Mouse (Mus musculus): Measurements from ENCODE around the gene Rem2. TPM values are rescaled to one million over a fixed set of nuclear protein-coding genes. Genes with fewer than 3 reads are reported as not detected.

Rem2 gene
- polyA plus RNA-seq, 1 experiment from 2014 or later = 37.2 TPM

- 15% methylated on average over 12 of the region's 12 CpGs for WGBS
- Histone ChIP-seq H3K36me3 (ENCODE audit: control insufficient read depth, insufficient read depth, low read length) (peaks cover 8% of the 10 kb centered on the region), H3K4me2 (ENCODE audit: low read length) (peak overlapping the region; percentile 85), H3K4me1 (ENCODE audit: control insufficient read depth, insufficient read depth, low read length) (peaks cover 4% of the 10 kb centered on the region; the same call in 1 of the 2 replicates), H3K4me3 (replicated peaks; ENCODE audit: low read depth, low read length) (peak overlapping the region; percentile 80), H3K9me3 (ENCODE audit: control insufficient read depth, low read length) (no peaks in the 10 kb centered on the region), H3K9ac (replicated peaks; ENCODE audit: low read length) (peak overlapping the region; percentile 67), H3K27ac (replicated peaks; ENCODE audit: low read depth, low read length) (peak overlapping the region; percentile 57; the same call in 1 of the 2 replicates), H3K27me3 (ENCODE audit: control insufficient read depth, insufficient read depth, low read length) (no peaks in the 10 kb centered on the region)
- ATAC-seq (ENCODE audit: low FRiP score, low TSS enrichment) (peak; percentile 49; the same call in 1 of the 2 replicates), DNase-seq (no peak)
Measured at GRCm38 (mm10) chr14:54463108-54463958, 12.6 kb upstream of the Rem2 start.

- Histone ChIP-seq H3K27ac (replicated peaks; ENCODE audit: low read depth, low read length) (peak within 1 kb of the TSS; percentile 57), H3K9ac (replicated peaks; ENCODE audit: low read length) (peak within 1 kb of the TSS; percentile 67), H3K4me3 (replicated peaks; ENCODE audit: low read depth, low read length) (peak within 1 kb of the TSS; percentile 80), H3K4me1 (ENCODE audit: control insufficient read depth, insufficient read depth, low read length) (peaks cover 4% of the 10 kb centered on the region; the same call in 1 of the 2 replicates), H3K36me3 (ENCODE audit: control insufficient read depth, insufficient read depth, low read length) (peaks cover 14% of the 10 kb centered on the region), H3K9me3 (ENCODE audit: control insufficient read depth, low read length) (no peaks in the 10 kb centered on the region), H3K4me2 (ENCODE audit: low read length) (peak within 1 kb of the TSS; percentile 85), H3K27me3 (ENCODE audit: control insufficient read depth, insufficient read depth, low read length) (no peaks in the 10 kb centered on the region)
- under 1% methylated on average over 35 of the region's 35 CpGs for WGBS
- ATAC-seq (ENCODE audit: low FRiP score, low TSS enrichment) (peak; percentile 90), DNase-seq (peak; percentile 93)
Measured at GRCm38 (mm10) chr14:54463959-54464292, 12.0 kb upstream of the Rem2 start, which contains the start of gene Lrp10. Lrp10 (plus strand) TSS chr14:54464137.

- peaks cover 4% of the 10 kb centered on the region; the same call in 1 of the 2 replicates for H3K4me1 ChIP-seq (ENCODE audit: control insufficient read depth, insufficient read depth, low read length)
- H3K4me3 ChIP-seq (replicated peaks; ENCODE audit: low read depth, low read length) = peak overlapping the region; percentile 80
- DNase-seq (peak; percentile 75), ATAC-seq (ENCODE audit: low FRiP score, low TSS enrichment) (peak; percentile 78)
- H3K27me3 ChIP-seq (ENCODE audit: control insufficient read depth, insufficient read depth, low read length) = no peaks in the 10 kb centered on the region
- H3K27ac ChIP-seq (replicated peaks; ENCODE audit: low read depth, low read length) = peak overlapping the region; percentile 57
- WGBS = under 1% methylated on average over 55 of the region's 57 CpGs
- H3K4me2 ChIP-seq (ENCODE audit: low read length) = peak overlapping the region; percentile 85
- peak overlapping the region; percentile 67 for H3K9ac ChIP-seq (replicated peaks; ENCODE audit: low read length)
- no peaks in the 10 kb centered on the region for H3K9me3 ChIP-seq (ENCODE audit: control insufficient read depth, low read length)
- peaks cover 19% of the 10 kb centered on the region for H3K36me3 ChIP-seq (ENCODE audit: control insufficient read depth, insufficient read depth, low read length)
Measured at GRCm38 (mm10) chr14:54464293-54465005, 11.5 kb upstream of the Rem2 start.

DNA sequence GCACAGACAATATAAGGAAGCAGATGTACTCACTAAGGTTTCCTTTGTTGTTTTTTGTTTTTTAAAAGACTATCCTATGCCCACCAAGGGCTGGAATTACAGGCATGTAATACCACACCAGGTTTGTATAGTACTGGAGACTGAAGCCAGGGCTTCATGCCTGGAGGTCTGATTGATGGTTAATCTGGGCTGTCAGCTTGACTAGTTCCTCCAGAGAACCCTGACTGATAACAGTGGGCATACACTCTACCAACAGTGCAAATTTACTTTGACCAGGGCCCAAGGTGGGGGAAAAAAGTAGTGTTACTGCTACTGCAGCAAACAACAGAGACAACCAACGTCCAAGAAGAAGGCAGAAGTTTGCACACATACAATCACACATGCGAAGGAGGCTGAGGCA lies 4.4 kb upstream of the Rem2 start:
- H3K4me2 ChIP-seq (ENCODE audit: low read length) = no peak overlapping the region
- no peaks in the 10 kb centered on the region for H3K27me3 ChIP-seq (ENCODE audit: control insufficient read depth, insufficient read depth, low read length)
- no peak overlapping the region for H3K4me3 ChIP-seq (replicated peaks; ENCODE audit: low read depth, low read length)
- peaks cover 30% of the 10 kb centered on the region for H3K36me3 ChIP-seq (ENCODE audit: control insufficient read depth, insufficient read depth, low read length)
- H3K27ac ChIP-seq (replicated peaks; ENCODE audit: low read depth, low read length) = no peak overlapping the region
- no peak for ATAC-seq (ENCODE audit: low FRiP score, low TSS enrichment)
- no peak for DNase-seq
- no peaks in the 10 kb centered on the region for H3K9me3 ChIP-seq (ENCODE audit: control insufficient read depth, low read length)
- no peak overlapping the region for H3K9ac ChIP-seq (replicated peaks; ENCODE audit: low read length)
- WGBS = 85% methylated on average over 2 of the region's 2 CpGs
- H3K4me1 ChIP-seq (ENCODE audit: control insufficient read depth, insufficient read depth, low read length) = peaks cover 7% of the 10 kb centered on the region

GRCm38 (mm10) chr14:54472671-54473070 lies 3.2 kb upstream of the Rem2 start:
- Histone ChIP-seq H3K9me3 (ENCODE audit: control insufficient read depth, low read length) (no peaks in the 10 kb centered on the region), H3K4me3 (replicated peaks; ENCODE audit: low read depth, low read length) (no peak overlapping the region), H3K27ac (replicated peaks; ENCODE audit: low read depth, low read length) (no peak overlapping the region), H3K4me2 (ENCODE audit: low read length) (no peak overlapping the region), H3K27me3 (ENCODE audit: control insufficient read depth, insufficient read depth, low read length) (peaks cover 2% of the 10 kb centered on the region; the same call in 1 of the 2 replicates), H3K4me1 (ENCODE audit: control insufficient read depth, insufficient read depth, low read length) (peaks cover 19% of the 10 kb centered on the region), H3K9ac (replicated peaks; ENCODE audit: low read length) (no peak overlapping the region), H3K36me3 (ENCODE audit: control insufficient read depth, insufficient read depth, low read length) (peaks cover 29% of the 10 kb centered on the region)
- DNase-seq = peak; percentile 58
- ATAC-seq (ENCODE audit: low FRiP score, low TSS enrichment) = no peak
- 72% methylated on average over 5 of the region's 5 CpGs for whole genome bisulfite sequencing

GRCm38 (mm10) chr14:54474744-54475143 lies 1.2 kb upstream of the Rem2 start:
- DNase-seq = no peak
- ATAC-seq (ENCODE audit: low FRiP score, low TSS enrichment) = no peak
- 83% methylated on average over 5 of the region's 5 CpGs for WGBS
- Histone ChIP-seq H3K27me3 (ENCODE audit: control insufficient read depth, insufficient read depth, low read length) (peaks cover 8% of the 10 kb centered on the region; the same call in 1 of the 2 replicates), H3K9me3 (ENCODE audit: control insufficient read depth, low read length) (no peaks in the 10 kb centered on the region), H3K4me1 (ENCODE audit: control insufficient read depth, insufficient read depth, low read length) (peaks cover 28% of the 10 kb centered on the region), H3K4me3 (replicated peaks; ENCODE audit: low read depth, low read length) (no peak overlapping the region), H3K9ac (replicated peaks; ENCODE audit: low read length) (no peak overlapping the region), H3K27ac (replicated peaks; ENCODE audit: low read depth, low read length) (no peak overlapping the region), H3K4me2 (ENCODE audit: low read length) (no peak overlapping the region), H3K36me3 (ENCODE audit: control insufficient read depth, insufficient read depth, low read length) (peaks cover 10% of the 10 kb centered on the region)

GRCm38 (mm10) chr14:54477172-54477909 lies 1.4 kb downstream of the Rem2 start:
- DNase-seq = no peak
- no peak for ATAC-seq (ENCODE audit: low FRiP score, low TSS enrichment)
- H3K27ac ChIP-seq (replicated peaks; ENCODE audit: low read depth, low read length) = peak overlapping the region; percentile 80
- peaks cover 8% of the 10 kb centered on the region; the same call in 1 of the 2 replicates for H3K27me3 ChIP-seq (ENCODE audit: control insufficient read depth, insufficient read depth, low read length)
- H3K36me3 ChIP-seq (ENCODE audit: control insufficient read depth, insufficient read depth, low read length) = 0 out of 2 replicates have a peak, but pooled peaks cover 3% of the 10 kb centered on the region
- H3K4me1 ChIP-seq (ENCODE audit: control insufficient read depth, insufficient read depth, low read length) = peaks cover 29% of the 10 kb centered on the region
- H3K9ac ChIP-seq (replicated peaks; ENCODE audit: low read length) = peak overlapping the region; percentile 72
- H3K4me2 ChIP-seq (ENCODE audit: low read length) = peak overlapping the region; percentile 79
- WGBS = 62% methylated on average over 15 of the region's 15 CpGs
- peak overlapping the region; percentile 57 for H3K4me3 ChIP-seq (replicated peaks; ENCODE audit: low read depth, low read length)
- H3K9me3 ChIP-seq (ENCODE audit: control insufficient read depth, low read length) = no peaks in the 10 kb centered on the region

DNA sequence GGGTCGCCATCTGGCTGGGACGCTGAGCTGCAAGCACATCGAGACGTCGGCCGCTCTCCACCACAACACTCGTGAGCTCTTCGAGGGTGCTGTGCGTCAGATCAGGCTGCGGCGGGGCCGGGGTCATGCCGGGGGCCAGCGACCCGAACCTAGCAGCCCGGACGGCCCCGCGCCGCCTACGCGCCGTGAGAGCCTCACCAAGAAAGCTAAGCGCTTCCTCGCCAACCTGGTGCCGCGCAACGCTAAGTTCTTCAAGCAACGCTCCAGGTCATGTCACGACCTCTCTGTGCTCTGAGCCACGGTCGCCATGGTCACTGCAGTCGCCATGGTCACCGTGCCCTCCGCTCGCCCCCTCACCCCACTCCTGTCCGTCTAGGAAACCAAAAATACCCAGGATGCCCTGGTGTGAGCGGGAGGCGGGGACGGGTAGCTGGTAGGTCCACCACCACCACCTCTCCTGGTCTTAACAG lies 3.6 kb downstream of the Rem2 start:
- Histone ChIP-seq H3K36me3 (ENCODE audit: control insufficient read depth, insufficient read depth, low read length) (0 out of 2 replicates have a peak, but pooled peaks cover 3% of the 10 kb centered on the region), H3K4me3 (replicated peaks; ENCODE audit: low read depth, low read length) (peak overlapping the region; percentile 19), H3K4me2 (ENCODE audit: low read length) (peak overlapping the region; percentile 51), H3K4me1 (ENCODE audit: control insufficient read depth, insufficient read depth, low read length) (peaks cover 29% of the 10 kb centered on the region), H3K27ac (replicated peaks; ENCODE audit: low read depth, low read length) (no peak overlapping the region), H3K9ac (replicated peaks; ENCODE audit: low read length) (peak overlapping the region; percentile 17; the same call in 1 of the 2 replicates), H3K9me3 (ENCODE audit: control insufficient read depth, low read length) (no peaks in the 10 kb centered on the region), H3K27me3 (ENCODE audit: control insufficient read depth, insufficient read depth, low read length) (peaks cover 8% of the 10 kb centered on the region; the same call in 1 of the 2 replicates)
- ATAC-seq (ENCODE audit: low FRiP score, low TSS enrichment) (no peak), DNase-seq (no peak)
- 4% methylated on average over 40 of the region's 40 CpGs for WGBS
